Mouse (Mus musculus) right cerebral cortex, adult 18-20 months (tissue): ENCODE measurements around the gene Eif2b5.
"Not testable (repeated sequence)": the region's sequence is repeated elsewhere in the genome, so short reads cannot be mapped to it uniquely, and the experiment has no call there.

ENCODE experiments used
- DNase-seq: peaks from one replicate; pipeline ENCODE4 v3.0.0; 2022; ENCODE audit warnings: mixed read lengths

Gene Eif2b5

GRCm38 (mm10) chr16:20498677-20499475 lies at the start of gene Eif2b5:
Gene Eif2b5, plus strand, starts transcription at chr16:20498817.
- peak; percentile 96 for DNase-seq

- no peak for DNase-seq
Measured at GRCm38 (mm10) chr16:20451774-20452173, 46.8 kb upstream of the Eif2b5 start.

GRCm38 (mm10) chr16:20454155-20454654 lies 44.4 kb upstream of the Eif2b5 start:
- DNase-seq, result no peak

GRCm38 (mm10) chr16:20456106-20456505 lies 42.5 kb upstream of the Eif2b5 start:
- no peak for DNase-seq

- DNase-seq, result not testable (repeated sequence)
Measured at GRCm38 (mm10) chr16:20458736-20459135, 39.9 kb upstream of the Eif2b5 start.

GRCm38 (mm10) chr16:20464725-20465124 lies 33.9 kb upstream of the Eif2b5 start:
- DNase-seq, result no peak

- no peak for DNase-seq
Measured at GRCm38 (mm10) chr16:20470981-20471380, 27.6 kb upstream of the Eif2b5 start.

- no peak for DNase-seq
Measured at GRCm38 (mm10) chr16:20471686-20472085, 26.9 kb upstream of the Eif2b5 start.

- DNase-seq, result no peak
Measured at GRCm38 (mm10) chr16:20473748-20474147, 24.9 kb upstream of the Eif2b5 start.

GRCm38 (mm10) chr16:20474211-20474610 lies 24.4 kb upstream of the Eif2b5 start:
- no peak for DNase-seq

- DNase-seq, result no peak
Measured at GRCm38 (mm10) chr16:20474786-20475185, 23.8 kb upstream of the Eif2b5 start.

GRCm38 (mm10) chr16:20475335-20475734 lies 23.3 kb upstream of the Eif2b5 start:
- DNase-seq, result no peak

- DNase-seq, result no peak
Measured at GRCm38 (mm10) chr16:20476857-20477256, 21.8 kb upstream of the Eif2b5 start.

- DNase-seq, result no peak
Measured at GRCm38 (mm10) chr16:20477270-20477669, 21.3 kb upstream of the Eif2b5 start.

GRCm38 (mm10) chr16:20478504-20478903 lies 20.1 kb upstream of the Eif2b5 start:
- DNase-seq, result no peak

GRCm38 (mm10) chr16:20479026-20479760 lies 19.4 kb upstream of the Eif2b5 start:
- DNase-seq, result not testable (repeated sequence)

GRCm38 (mm10) chr16:20480115-20480514 lies 18.5 kb upstream of the Eif2b5 start:
- no peak for DNase-seq

GRCm38 (mm10) chr16:20481746-20482145 lies 16.9 kb upstream of the Eif2b5 start:
- no peak for DNase-seq

GRCm38 (mm10) chr16:20483716-20484115 lies 14.9 kb upstream of the Eif2b5 start:
- not testable (repeated sequence) for DNase-seq

GRCm38 (mm10) chr16:20485061-20485460 lies 13.6 kb upstream of the Eif2b5 start:
- DNase-seq, result no peak

GRCm38 (mm10) chr16:20486048-20486447 lies 12.6 kb upstream of the Eif2b5 start:
- DNase-seq, result no peak

GRCm38 (mm10) chr16:20488151-20488550 lies 10.5 kb upstream of the Eif2b5 start:
- no peak for DNase-seq

GRCm38 (mm10) chr16:20488751-20489150 lies 9.9 kb upstream of the Eif2b5 start:
- DNase-seq, result not testable (repeated sequence)

- DNase-seq, result no peak
Measured at GRCm38 (mm10) chr16:20489233-20489632, 9.4 kb upstream of the Eif2b5 start.
